Mouse (Mus musculus): Measurements from ENCODE around the gene Zfp30. TPM values are rescaled to one million over a fixed set of nuclear protein-coding genes. Genes with fewer than 3 reads are reported as not detected.

Gene Zfp30
- polyA plus RNA-seq, 1 experiment, result 0.20 TPM

- Histone ChIP-seq H3K4me1 (ENCODE audit: control insufficient read depth, insufficient read depth, low read length) (no peaks in the 10 kb centered on the region), H3K27ac (ENCODE audit: control insufficient read depth, insufficient read depth, low read depth, low read length) (no peak overlapping the region), H3K36me3 (ENCODE audit: control insufficient read depth, insufficient read depth, low read length) (peaks cover 5% of the 10 kb centered on the region), H3K4me3 (ENCODE audit: control insufficient read depth, low read depth, low read length) (no peak overlapping the region), H3K27me3 (ENCODE audit: control insufficient read depth, insufficient read depth, low read length) (no peaks in the 10 kb centered on the region)
- TF ChIP-seq POLR2A (IDR thresholded peaks at IDR 0.05; ENCODE audit: control insufficient read depth, low read depth, low read length) (no peak), CTCF (IDR thresholded peaks at IDR 0.05; ENCODE audit: control insufficient read depth, insufficient read depth, insufficient replicate concordance, low read depth, low read length) (no peak)
Measured at GRCm38 (mm10) chr7:29773503-29773902, 10.3 kb upstream of the Zfp30 start.

GRCm38 (mm10) chr7:29774371-29774770 is 9.4 kb upstream of the Zfp30 start:
- Histone ChIP-seq H3K27me3 (ENCODE audit: control insufficient read depth, insufficient read depth, low read length) (no peaks in the 10 kb centered on the region), H3K4me1 (ENCODE audit: control insufficient read depth, insufficient read depth, low read length) (no peaks in the 10 kb centered on the region), H3K4me3 (ENCODE audit: control insufficient read depth, low read depth, low read length) (no peak overlapping the region), H3K27ac (ENCODE audit: control insufficient read depth, insufficient read depth, low read depth, low read length) (no peak overlapping the region), H3K36me3 (ENCODE audit: control insufficient read depth, insufficient read depth, low read length) (peaks cover 5% of the 10 kb centered on the region)
- TF ChIP-seq POLR2A (IDR thresholded peaks at IDR 0.05; ENCODE audit: control insufficient read depth, low read depth, low read length), result no peak
- no peak for TF ChIP-seq CTCF (IDR thresholded peaks at IDR 0.05; ENCODE audit: control insufficient read depth, insufficient read depth, insufficient replicate concordance, low read depth, low read length)

- H3K4me1 ChIP-seq (ENCODE audit: control insufficient read depth, insufficient read depth, low read length), result no peaks in the 10 kb centered on the region
- peaks cover 5% of the 10 kb centered on the region for H3K36me3 ChIP-seq (ENCODE audit: control insufficient read depth, insufficient read depth, low read length)
- no peaks in the 10 kb centered on the region for H3K27me3 ChIP-seq (ENCODE audit: control insufficient read depth, insufficient read depth, low read length)
- H3K4me3 ChIP-seq (ENCODE audit: control insufficient read depth, low read depth, low read length), result no peak overlapping the region
- no peak overlapping the region for H3K27ac ChIP-seq (ENCODE audit: control insufficient read depth, insufficient read depth, low read depth, low read length)
- no peak for TF ChIP-seq POLR2A (IDR thresholded peaks at IDR 0.05; ENCODE audit: control insufficient read depth, low read depth, low read length)
Measured at GRCm38 (mm10) chr7:29776568-29776967, 7.2 kb upstream of the Zfp30 start.

GRCm38 (mm10) chr7:29777372-29777771 is 6.4 kb upstream of the Zfp30 start:
- H3K4me3 ChIP-seq (ENCODE audit: control insufficient read depth, low read depth, low read length), result no peak overlapping the region
- TF ChIP-seq POLR2A (IDR thresholded peaks at IDR 0.05; ENCODE audit: control insufficient read depth, low read depth, low read length) (no peak), CTCF (IDR thresholded peaks at IDR 0.05; ENCODE audit: control insufficient read depth, insufficient read depth, insufficient replicate concordance, low read depth, low read length) (no peak)
- no peaks in the 10 kb centered on the region for H3K4me1 ChIP-seq (ENCODE audit: control insufficient read depth, insufficient read depth, low read length)
- H3K36me3 ChIP-seq (ENCODE audit: control insufficient read depth, insufficient read depth, low read length), result peaks cover 5% of the 10 kb centered on the region
- no peaks in the 10 kb centered on the region for H3K27me3 ChIP-seq (ENCODE audit: control insufficient read depth, insufficient read depth, low read length)
- H3K27ac ChIP-seq (ENCODE audit: control insufficient read depth, insufficient read depth, low read depth, low read length), result no peak overlapping the region

- H3K4me3 ChIP-seq (ENCODE audit: control insufficient read depth, low read depth, low read length), result no peak overlapping the region
- peaks cover 5% of the 10 kb centered on the region; the same call in 1 of the 2 replicates for H3K4me1 ChIP-seq (ENCODE audit: control insufficient read depth, insufficient read depth, low read length)
- H3K27ac ChIP-seq (ENCODE audit: control insufficient read depth, insufficient read depth, low read depth, low read length), result no peak overlapping the region
- no peaks in the 10 kb centered on the region for H3K27me3 ChIP-seq (ENCODE audit: control insufficient read depth, insufficient read depth, low read length)
- H3K36me3 ChIP-seq (ENCODE audit: control insufficient read depth, insufficient read depth, low read length), result no peaks in the 10 kb centered on the region
- TF ChIP-seq CTCF (IDR thresholded peaks at IDR 0.05; ENCODE audit: control insufficient read depth, insufficient read depth, insufficient replicate concordance, low read depth, low read length) (no peak), POLR2A (IDR thresholded peaks at IDR 0.05; ENCODE audit: control insufficient read depth, low read depth, low read length) (no peak)
Measured at GRCm38 (mm10) chr7:29785023-29785422, 1.2 kb downstream of the Zfp30 start.

- no peaks in the 10 kb centered on the region for H3K27me3 ChIP-seq (ENCODE audit: control insufficient read depth, insufficient read depth, low read length)
Measured at GRCm38 (mm10) chr7:29785888-29786287, 2.1 kb downstream of the Zfp30 start.

GRCm38 (mm10) chr7:29792906-29793305 is 9.1 kb downstream of the Zfp30 start:
- Histone ChIP-seq H3K36me3 (ENCODE audit: control insufficient read depth, insufficient read depth, low read length) (no peaks in the 10 kb centered on the region), H3K4me3 (ENCODE audit: control insufficient read depth, low read depth, low read length) (peak overlapping the region; percentile 59), H3K4me1 (ENCODE audit: control insufficient read depth, insufficient read depth, low read length) (peaks cover 12% of the 10 kb centered on the region), H3K27me3 (ENCODE audit: control insufficient read depth, insufficient read depth, low read length) (0 out of 2 replicates have a peak, but pooled peaks cover 2% of the 10 kb centered on the region), H3K27ac (ENCODE audit: control insufficient read depth, insufficient read depth, low read depth, low read length) (no peak overlapping the region)
- no peak for TF ChIP-seq CTCF (IDR thresholded peaks at IDR 0.05; ENCODE audit: control insufficient read depth, insufficient read depth, insufficient replicate concordance, low read depth, low read length)
- TF ChIP-seq POLR2A (IDR thresholded peaks at IDR 0.05; ENCODE audit: control insufficient read depth, low read depth, low read length), result no peak

More at GRCm38 (mm10) chr7:29785888-29786287, 2.1 kb downstream of the Zfp30 start:
- no peaks in the 10 kb centered on the region for H3K36me3 ChIP-seq (ENCODE audit: control insufficient read depth, insufficient read depth, low read length)
- H3K27ac ChIP-seq (ENCODE audit: control insufficient read depth, insufficient read depth, low read depth, low read length), result no peak overlapping the region
- no peak overlapping the region for H3K4me3 ChIP-seq (ENCODE audit: control insufficient read depth, low read depth, low read length)
- peaks cover 5% of the 10 kb centered on the region for H3K4me1 ChIP-seq (ENCODE audit: control insufficient read depth, insufficient read depth, low read length)
- no peak for TF ChIP-seq CTCF (IDR thresholded peaks at IDR 0.05; ENCODE audit: control insufficient read depth, insufficient read depth, insufficient replicate concordance, low read depth, low read length)
- no peak for TF ChIP-seq POLR2A (IDR thresholded peaks at IDR 0.05; ENCODE audit: control insufficient read depth, low read depth, low read length)

- Histone ChIP-seq H3K4me1 (ENCODE audit: control insufficient read depth, insufficient read depth, low read length) (no peaks in the 10 kb centered on the region; the same call in 1 of the 2 replicates), H3K4me3 (ENCODE audit: control insufficient read depth, low read depth, low read length) (no peak overlapping the region), H3K36me3 (ENCODE audit: control insufficient read depth, insufficient read depth, low read length) (no peaks in the 10 kb centered on the region), H3K27me3 (ENCODE audit: control insufficient read depth, insufficient read depth, low read length) (no peaks in the 10 kb centered on the region), H3K27ac (ENCODE audit: control insufficient read depth, insufficient read depth, low read depth, low read length) (no peak overlapping the region)
- TF ChIP-seq CTCF (IDR thresholded peaks at IDR 0.05; ENCODE audit: control insufficient read depth, insufficient read depth, insufficient replicate concordance, low read depth, low read length) (no peak), POLR2A (IDR thresholded peaks at IDR 0.05; ENCODE audit: control insufficient read depth, low read depth, low read length) (no peak)
Measured at GRCm38 (mm10) chr7:29807046-29807445, 23.2 kb downstream of the Zfp30 start.

All from testis, adult 2 months (tissue).